20 mouse cellular contexts compared by ENCODE assay signal in genomic region chr6:81771862-81772261, GRCm38 (mm10).
"Had no signal": no experiment of that assay in that cellular context is flagged by ENCODE, and none has a peak within 500 bp of the region (broad histone marks: within the 10 kb centered on the region; RNA-seq: fewer than 3 reads in every experiment).

No protein-coding gene starts in this region.

- H3K4me1 ChIP-seq: midbrain, embryonic 10.5 days; stomach, embryonic 15.5 days had no signal

- H3K36me3 ChIP-seq: midbrain, embryonic 10.5 days; midbrain, embryonic 13.5 days; neural tube, embryonic 13.5 days; neural tube, embryonic 15.5 days; stomach, embryonic 15.5 days had no signal

- ATAC-seq: midbrain, embryonic 13.5 days; midbrain, embryonic 16.5 days had no signal

- H3K9ac ChIP-seq: lung, embryonic 14.5 days; midbrain, embryonic 13.5 days; neural tube, embryonic 13.5 days; neural tube, embryonic 15.5 days; stomach, embryonic 15.5 days had no signal

- H3K27me3 ChIP-seq: midbrain, embryonic 13.5 days; neural tube, embryonic 13.5 days; neural tube, embryonic 15.5 days; stomach, embryonic 15.5 days had no signal

- H3K27ac ChIP-seq: midbrain, embryonic 10.5 days; midbrain, embryonic 13.5 days; neural tube, embryonic 13.5 days; neural tube, embryonic 15.5 days; stomach, embryonic 15.5 days; stomach, postnatal 0 days had no signal

- DNase-seq: lung, adult 18-20 months; lung, embryonic 14.5 days; lung, postnatal 10 days; lung, postnatal 4 days; retina, postnatal 1 day; right cerebral cortex, adult 18-20 months; right cerebral cortex, postnatal 25 days; right cerebral cortex, postnatal 4 days; spleen, adult 18-20 months; thymus, adult 2 months; thymus, postnatal 25 days; thymus, postnatal 4 days had no signal

- H3K9me3 ChIP-seq: midbrain, embryonic 10.5 days; midbrain, embryonic 13.5 days; neural tube, embryonic 13.5 days; neural tube, embryonic 15.5 days; stomach, embryonic 15.5 days had no signal

- H3K4me3 ChIP-seq: midbrain, embryonic 10.5 days; midbrain, embryonic 13.5 days; myocyte; neural tube, embryonic 13.5 days; neural tube, embryonic 15.5 days; stomach, embryonic 15.5 days had no signal
